Mouse (Mus musculus) C2C12 (cell line): ENCODE results near the gene Entpd1.

Source experiments
- CTCF ChIP-seq: IDR thresholded peaks from one replicate; pipeline ENCODE4 v1.5.1; 2011; ENCODE audit not compliant: control insufficient read depth, insufficient read depth, insufficient read length
- MAX ChIP-seq: IDR thresholded peaks from one replicate; pipeline ENCODE4 v1.6.1; 2011; ENCODE audit warnings: mild to moderate bottlenecking, control low read depth

DNA sequence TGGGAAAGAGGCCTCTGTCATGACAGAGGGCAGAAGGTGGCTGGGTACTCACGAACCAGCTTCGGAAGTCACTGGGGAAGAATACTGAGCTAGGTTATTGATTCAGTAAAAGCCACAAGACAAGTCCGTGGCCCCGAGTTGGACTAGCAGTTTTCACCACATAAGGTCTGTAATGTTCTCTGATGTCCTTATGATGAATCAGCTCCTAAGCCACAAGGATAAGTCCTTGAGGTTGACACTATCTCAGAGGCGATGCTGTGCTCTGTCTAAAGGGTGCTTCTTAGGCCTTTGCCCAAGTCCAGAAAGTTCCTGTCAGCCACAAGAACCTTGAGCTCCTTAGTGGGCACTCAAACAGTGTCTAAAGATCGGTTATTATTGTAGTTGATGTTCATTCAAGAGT is 49.7 kb downstream of the Entpd1 start:
- TF ChIP-seq CTCF (no peak), MAX (no peak)
